Mouse (Mus musculus) left cerebral cortex, adult 2 months (tissue): ENCODE data around the gene Sh2b3. TPM values are rescaled to one million over a fixed set of nuclear protein-coding genes. Genes with fewer than 3 reads are reported as not detected.

Experiments
- DNase-seq, 2 experiments: peaks; one replicate each; pipeline ENCODE4 v3.0.0; 2021 to 2022; ENCODE audit warnings: low spot score in 2 of 2, mixed read lengths in 1 of 2; ENCODE audit errors: extremely low spot score in 1 of 2
- H3K27ac ChIP-seq: fragments of 200-600 bp; 2 replicates; pipeline ENCODE4 v1.8.1; 2022
- H3K4me3 ChIP-seq: fragments of 200-600 bp; 2 replicates; pipeline ENCODE4 v1.8.1; 2022
- CTCF ChIP-seq: fragments of 200-600 bp; IDR thresholded peaks from 2 replicates; pipeline ENCODE4 v1.8.1; 2022; ENCODE audit warnings: antibody characterized with exemption, mild to moderate bottlenecking, moderate library complexity
- intact Hi-C: fragments of 180-260 bp; cut with DNase I; formaldehyde crosslinking; loops from one replicate; pipeline ENCODE4 v1.15.1; 2025
- microRNA-seq, 2 experiments: library from miRNA; unstranded; fragments of <30 nt; microRNA quantifications; one replicate each; pipeline ENCODE4 v1.2.0; 2021
- total RNA-seq, 2 experiments: library from RNA; stranded (reverse); gene quantifications; 2 replicates each; pipeline ENCODE4 v1.2.3; 2021

Gene Sh2b3
- total RNA-seq, 2 experiments from 2014 or later, result 21.2 to 27.5 TPM

GRCm38 (mm10) chr5:121769827-121770226 lies 67.6 kb downstream of the Sh2b3 start:
- Histone ChIP-seq H3K4me3 (no peak overlapping the region), H3K27ac (no peak overlapping the region)
- intact Hi-C loops, result no loop called here
- TF ChIP-seq CTCF, result no peak
- DNase-seq, result no peak

GRCm38 (mm10) chr5:121767564-121767963 lies 69.9 kb downstream of the Sh2b3 start:
- Histone ChIP-seq H3K4me3 (no peak overlapping the region), H3K27ac (no peak overlapping the region)
- no peak for DNase-seq
- TF ChIP-seq CTCF, result no peak
- intact Hi-C loops, result no loop called here

- DNase-seq, result no peak
- intact Hi-C loops, result no loop called here
- no peak overlapping the region for H3K4me3 ChIP-seq
- peak; percentile 34 for TF ChIP-seq CTCF
- peak overlapping the region; percentile 15; the same call in 1 of the 2 replicates for H3K27ac ChIP-seq
Measured at GRCm38 (mm10) chr5:121766038-121766773, 71.2 kb downstream of the Sh2b3 start.

Small RNA genes lying within 50 kb of the gene (microRNA-seq; reads per million reads assigned to microRNA genes)
- gene Mir7031, result 7.4 to 11.2 reads per million in 2 experiments

Other genes starting within 250 kb of the Sh2b3 start
- gene Aldh2, start 243.8 kb downstream of the Sh2b3 start, total RNA-seq, result 100 to 1,000 TPM; 111 to 120 TPM
- 1 to 10 TPM; 6.1 to 6.9 TPM for gene Acad12, start 218.7 kb downstream of the Sh2b3 start, total RNA-seq
- gene Acad10, start 177.1 kb downstream of the Sh2b3 start, total RNA-seq, result 1 to 10 TPM; 5.0 to 5.3 TPM
- gene Brap, start 177.1 kb downstream of the Sh2b3 start, total RNA-seq, result 10 to 100 TPM; 67.3 to 68.0 TPM
- gene Atxn2, start 126.3 kb downstream of the Sh2b3 start, total RNA-seq, result 100 to 1,000 TPM; 248 to 251 TPM
- gene Pheta1, start 11.3 kb upstream of the Sh2b3 start, total RNA-seq, result 10 to 100 TPM in 1 of 2 experiments, 1 to 10 TPM in 1; 8.9 to 10.5 TPM
- 100 to 1,000 TPM; 194 to 215 TPM for gene Cux2, start 212.5 kb upstream of the Sh2b3 start, total RNA-seq